Mouse (Mus musculus) neural tube, embryonic 11.5 days (tissue): ENCODE results near the gene Sptb. TPM values are rescaled to one million over a fixed set of nuclear protein-coding genes. Genes with fewer than 3 reads are reported as not detected.

ENCODE experiments used
- ATAC-seq: fragments of 200-750 bp; cut with Nextera tagmentation; 2 replicates; pipeline ENCODE4 v1.8.0; 2017; ENCODE audit warnings: moderate number of reproducible peaks, mild to moderate bottlenecking, moderate TSS enrichment, moderate library complexity; ENCODE audit not compliant: insufficient read depth, low FRiP score, low TSS enrichment
- DNase-seq: peaks from one replicate; pipeline ENCODE4 v3.0.0-alpha.2; 2015; ENCODE audit warnings: low spot score
- H3K27ac ChIP-seq: fragments of 300-500 bp; sonication (generic); 2 replicates; pipeline ENCODE4 v1.5.1; 2014; ENCODE audit warnings: low read depth, mild to moderate bottlenecking, low read length
- H3K27me3 ChIP-seq: fragments of 300-500 bp; sonication (generic); 2 replicates; pipeline ENCODE4 v1.6.1; 2014; ENCODE audit warnings: mild to moderate bottlenecking, low read length, mixed read lengths; ENCODE audit not compliant: control insufficient read depth, insufficient read depth
- H3K36me3 ChIP-seq: fragments of 300-500 bp; sonication (generic); 2 replicates; pipeline ENCODE4 v1.6.1; 2014; ENCODE audit warnings: mild to moderate bottlenecking, low read length, moderate library complexity, mixed read lengths; ENCODE audit not compliant: control insufficient read depth, insufficient read depth
- H3K4me1 ChIP-seq: fragments of 300-500 bp; sonication (generic); 2 replicates; pipeline ENCODE4 v1.6.1; 2014; ENCODE audit warnings: low read length, mixed read lengths; ENCODE audit not compliant: control insufficient read depth, insufficient read depth
- H3K4me2 ChIP-seq: fragments of 300-500 bp; sonication (generic); 2 replicates; pipeline ENCODE4 v1.6.1; 2014; ENCODE audit warnings: low read depth, mild to moderate bottlenecking, moderate library complexity
- H3K4me3 ChIP-seq: fragments of 300-500 bp; sonication (generic); 2 replicates; pipeline ENCODE4 v1.5.1; 2014; ENCODE audit warnings: low read depth, low read length
- H3K9ac ChIP-seq: fragments of 300-500 bp; sonication (generic); 2 replicates; pipeline ENCODE4 v1.6.1; 2014; ENCODE audit warnings: mild to moderate bottlenecking, low read length
- H3K9me3 ChIP-seq: fragments of 300-500 bp; sonication (generic); 2 replicates; pipeline ENCODE4 v1.6.1; 2016; ENCODE audit warnings: low read length; ENCODE audit not compliant: control insufficient read depth
- WGBS: fragments of 180-500 bp; shearing (Covaris S2); extraction: QIAGEN DNeasy Blood & Tissue Kit; methylation state at CpG from one replicate; pipeline ENCODE4 v1.1.7; 2014; 5-methylcytosine and 5-hydroxymethylcytosine counted together
- microRNA-seq: library from miRNA; unstranded; fragments of <30 nt; microRNA quantifications from one replicate; pipeline ENCODE4, GENCODE M21; 2016
- polyA plus RNA-seq: library from polyadenylated mRNA; unstranded; fragments of >200 nt; fragmentation: Nextera tagmentation; extraction: Ambion mirVana; gene quantifications from 2 replicates; pipeline ENCODE4 v1.2.1, GENCODE M21; 2014

The Sptb gene
- polyA plus RNA-seq, 1 experiment from 2014 or later = 4.1 TPM

DNA sequence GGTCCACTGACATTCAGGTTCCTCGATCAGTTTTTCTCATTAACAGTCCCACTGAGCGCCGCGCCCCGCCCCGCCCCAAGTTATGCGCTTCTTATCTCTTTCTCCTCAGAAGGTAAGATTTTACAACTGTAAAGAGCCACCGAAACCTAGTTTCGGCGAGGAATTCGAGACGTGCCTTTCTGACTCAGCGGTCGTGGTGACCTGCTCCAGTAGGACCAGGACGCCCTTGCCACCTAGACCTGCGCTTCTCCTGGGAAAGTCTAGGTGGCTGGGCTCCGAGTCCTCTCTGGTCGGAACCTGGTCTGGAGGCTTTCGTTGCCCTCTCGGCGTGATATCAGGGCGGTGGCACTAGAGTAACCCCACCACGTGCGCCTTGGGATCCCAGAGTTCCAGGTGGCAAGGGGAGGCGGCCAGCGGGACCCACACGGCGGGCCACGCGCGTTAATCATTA is 177.4 kb downstream of the Sptb start:
- DNase-seq (no peak), ATAC-seq (peak; percentile 24; the same call in 1 of the 2 replicates)
- Histone ChIP-seq H3K9me3 (no peaks in the 10 kb centered on the region), H3K4me2 (peak overlapping the region; percentile 94), H3K4me1 (peaks cover 8% of the 10 kb centered on the region; the same call in 1 of the 2 replicates), H3K4me3 (peak overlapping the region; percentile 54), H3K27me3 (peaks cover 43% of the 10 kb centered on the region), H3K27ac (no peak overlapping the region), H3K36me3 (no peaks in the 10 kb centered on the region), H3K9ac (peak overlapping the region; percentile 62)
- under 1% methylated on average over 31 of the region's 31 CpGs for WGBS

DNA sequence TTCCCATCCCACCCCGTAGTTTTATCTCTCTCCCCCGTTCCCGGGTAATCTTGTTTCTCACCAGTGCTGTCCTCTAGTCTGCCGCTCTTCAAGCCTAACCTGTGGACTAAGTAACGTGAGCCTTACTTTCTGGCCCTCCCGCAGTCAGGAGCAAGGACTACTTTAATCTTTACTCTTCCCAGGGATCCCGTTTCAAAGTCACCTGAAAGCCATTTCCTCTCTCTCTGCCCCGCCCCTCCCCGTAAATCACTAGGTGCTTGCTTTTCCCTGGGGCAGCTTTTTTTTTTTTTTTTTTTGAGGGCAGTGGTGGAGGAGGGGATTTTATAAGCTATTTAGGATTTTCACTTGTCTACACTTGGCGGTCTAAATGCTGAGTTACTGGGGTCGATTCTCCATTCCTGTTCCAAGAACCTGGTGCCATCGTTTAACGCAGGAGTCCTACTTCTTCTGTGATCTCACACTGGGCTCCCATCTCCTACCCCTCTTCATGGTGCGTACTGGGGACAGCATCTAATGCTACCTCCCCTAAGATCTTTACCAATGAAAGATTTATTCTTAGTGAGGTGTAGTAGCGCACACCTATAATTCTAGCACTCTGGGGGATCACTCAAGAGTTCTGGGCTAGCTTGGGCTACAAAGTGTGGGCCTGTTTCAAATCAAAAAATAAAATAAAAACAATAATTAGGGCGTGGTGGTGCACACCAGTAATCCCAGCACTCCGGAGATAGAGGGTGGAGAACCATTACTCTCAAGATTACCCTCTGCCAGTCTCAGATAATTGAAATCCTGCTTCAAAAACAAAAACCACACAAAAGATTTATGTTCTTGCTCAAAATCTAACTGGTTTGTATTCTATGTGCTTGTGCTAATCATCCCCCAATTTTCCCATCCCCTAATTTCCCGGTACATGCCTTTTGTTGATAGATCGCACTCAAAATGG is 178.1 kb downstream of the Sptb start:
- 1% methylated on average over 19 of the region's 19 CpGs for WGBS
- no peak for DNase-seq
- Histone ChIP-seq H3K27ac (no peak overlapping the region), H3K4me3 (peak overlapping the region; percentile 54), H3K36me3 (no peaks in the 10 kb centered on the region), H3K4me2 (peak overlapping the region; percentile 94), H3K9me3 (no peaks in the 10 kb centered on the region), H3K4me1 (peaks cover 8% of the 10 kb centered on the region; the same call in 1 of the 2 replicates), H3K27me3 (peaks cover 43% of the 10 kb centered on the region), H3K9ac (no peak overlapping the region)
- ATAC-seq = no peak

DNA sequence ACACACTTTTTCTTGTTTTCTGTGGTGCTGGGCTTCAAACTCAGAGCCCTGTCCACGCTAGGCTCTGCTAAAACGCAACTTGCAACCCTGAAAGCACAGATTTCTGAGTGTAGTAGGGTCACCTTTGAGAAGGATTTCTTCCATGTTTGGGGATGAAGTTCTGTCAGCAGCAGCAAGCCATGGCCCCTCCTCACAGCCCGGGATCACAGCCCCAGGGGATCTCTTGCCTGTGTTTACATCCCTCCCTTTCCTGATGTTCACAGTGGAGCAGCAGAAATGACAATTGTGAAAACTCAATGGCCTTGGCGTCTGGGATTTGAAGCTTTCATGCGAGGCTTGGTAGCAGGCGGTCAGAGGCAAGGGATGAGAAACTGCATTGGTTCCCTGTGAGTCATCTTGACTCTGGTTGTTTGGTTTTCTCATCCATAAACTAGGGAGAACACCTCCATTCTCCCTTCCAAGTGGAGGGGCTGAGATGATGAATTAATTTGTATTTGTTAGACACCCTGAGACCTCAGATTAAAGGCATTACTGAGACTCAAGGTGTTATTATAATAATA is 179.7 kb downstream of the Sptb start, which contains the start of gene Plekhg3:
Plekhg3 (plus strand) TSS at position 312 of the 560 bp plus-strand sequence.
- peaks cover 42% of the 10 kb centered on the region for H3K27me3 ChIP-seq
- DNase-seq = no peak

More for the DNA sequence above, 179.7 kb downstream of the Sptb start, which contains the start of gene Plekhg3:
- Histone ChIP-seq H3K4me1 (peaks cover 8% of the 10 kb centered on the region; the same call in 1 of the 2 replicates), H3K4me3 (no peak within 1 kb of the TSS), H3K36me3 (no peaks in the 10 kb centered on the region), H3K27ac (no peak within 1 kb of the TSS), H3K4me2 (no peak within 1 kb of the TSS), H3K9me3 (no peaks in the 10 kb centered on the region), H3K9ac (no peak within 1 kb of the TSS)
- 34% methylated on average over 6 of the region's 6 CpGs for WGBS
- ATAC-seq = no peak

Small RNA genes lying within 50 kb of the gene (microRNA-seq; reads per million reads assigned to microRNA genes)
- not detected for gene Mir5135

Other genes with a start within 250 kb of the Sptb start
- 1.5 and 1.7 TPM in 2 replicates for gene Plekhg3, start 179.7 kb downstream of the Sptb start, polyA plus RNA-seq
- gene Churc1, start 55.0 kb upstream of the Sptb start, polyA plus RNA-seq = 104 and 105 TPM in 2 replicates
- gene Fntb, start 55.0 kb upstream of the Sptb start, polyA plus RNA-seq = 48.8 and 49.3 TPM in 2 replicates
- not detected in 2 replicates for gene Gpx2, start 85.0 kb upstream of the Sptb start, polyA plus RNA-seq
- 14.2 and 14.7 TPM in 2 replicates for gene Rab15, start 112.4 kb upstream of the Sptb start, polyA plus RNA-seq